Mouse (Mus musculus): ENCODE results near the gene Map2k1. TPM values are rescaled to one million over a fixed set of nuclear protein-coding genes. Genes with fewer than 3 reads are reported as not detected.

Gene Map2k1
- total RNA-seq, 1 experiment, result 73.0 TPM

DNA sequence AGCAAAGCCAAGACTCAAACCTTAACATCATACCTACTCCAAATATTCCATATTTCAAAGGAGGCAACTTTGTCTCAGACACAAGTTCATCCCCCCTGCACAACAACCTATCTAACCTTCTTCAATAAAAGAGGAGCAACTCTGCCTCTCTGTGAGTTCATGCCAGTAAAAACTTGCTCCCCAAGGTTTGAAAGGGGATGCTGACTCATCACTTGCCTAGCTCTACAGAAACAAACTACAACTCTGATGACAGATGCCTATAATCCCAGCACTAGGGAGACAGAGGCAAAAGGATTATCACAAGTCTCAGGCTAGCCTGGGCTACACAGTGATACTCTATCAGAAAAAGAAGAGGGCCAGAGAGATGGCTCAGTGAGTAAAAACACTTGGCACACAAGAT, 35.5 kb downstream of the Map2k1 start:
- in situ Hi-C loops (cut with MboI; ENCODE audit: low sequenced_read_pairs in 2 of 2, unreplicated experiment in 2 of 2), result no loop called here
- H3K27ac ChIP-seq (ENCODE audit: insufficient read depth, low read depth, low read length, poor library complexity, severe bottlenecking), result no peak overlapping the region
- no peak overlapping the region for H3K9ac ChIP-seq (ENCODE audit: insufficient read depth, low read depth, low read length, poor library complexity, severe bottlenecking)
- DNase-seq (ENCODE audit: low read depth, low spot score), result no peak
- peaks cover 11 to 20% of the 10 kb centered on the region in 2 experiments for H3K4me1 ChIP-seq (ENCODE audit: control insufficient read depth in 2 of 2, insufficient read depth in 2 of 2, low read length in 2 of 2, poor library complexity in 1 of 2)
- TF ChIP-seq MAFK (IDR thresholded peaks at IDR 0.05; ENCODE audit: insufficient read depth, low read depth, low read length) (peak; percentile 68), HCFC1 (IDR thresholded peaks at IDR 0.05; ENCODE audit: borderline replicate concordance, insufficient read depth, low read length) (no peak)
- H3K36me3 ChIP-seq (ENCODE audit: control insufficient read depth, insufficient read depth, low read length, poor library complexity, severe bottlenecking), result peaks cover 3% of the 10 kb centered on the region; the same call in 1 of the 2 replicates
- no peak overlapping the region for H3K4me3 ChIP-seq (ENCODE audit: insufficient read depth in 1 of 2, low read depth in 1 of 2, low read length in 2 of 2, poor library complexity in 1 of 2, severe bottlenecking in 1 of 2)
- no peaks in the 10 kb centered on the region for H3K9me3 ChIP-seq (ENCODE audit: control insufficient read depth, insufficient read depth, low read depth, low read length)

DNA sequence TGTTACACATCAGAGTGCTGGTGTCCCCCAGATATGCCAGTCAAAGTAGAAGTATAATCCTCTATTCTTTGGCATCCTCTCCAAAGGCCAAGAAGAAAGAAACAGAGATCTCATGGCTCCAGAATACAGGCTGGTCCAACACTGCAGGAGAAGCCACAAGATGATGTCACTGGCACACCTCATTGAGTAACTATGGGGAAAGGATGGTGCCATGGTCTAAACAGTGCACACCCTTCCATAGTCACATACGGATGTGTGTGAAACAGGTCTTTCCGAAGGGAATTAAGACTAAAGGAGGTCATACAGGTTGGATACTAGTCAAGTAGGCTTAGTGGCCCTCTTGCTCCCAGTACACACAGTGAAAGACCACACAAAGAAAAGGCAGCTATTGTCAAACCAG, 36.8 kb downstream of the Map2k1 start:
- no peak for DNase-seq (ENCODE audit: low read depth, low spot score)
- no peaks in the 10 kb centered on the region for H3K9me3 ChIP-seq (ENCODE audit: control insufficient read depth, insufficient read depth, low read depth, low read length)
- TF ChIP-seq ZNF384 (IDR thresholded peaks at IDR 0.05; ENCODE audit: low read depth, low read length) (no peak), CHD2 (IDR thresholded peaks at IDR 0.05; ENCODE audit: low read depth, low read length) (no peak), HCFC1 (IDR thresholded peaks at IDR 0.05; ENCODE audit: borderline replicate concordance, insufficient read depth, low read length) (no peak), ZC3H11A (IDR thresholded peaks at IDR 0.05; ENCODE audit: borderline replicate concordance, low read depth, low read length) (no peak), MAFK (IDR thresholded peaks at IDR 0.05; ENCODE audit: insufficient read depth, low read depth, low read length) (no peak)
- H3K4me3 ChIP-seq (ENCODE audit: insufficient read depth in 1 of 2, low read depth in 1 of 2, low read length in 2 of 2, poor library complexity in 1 of 2, severe bottlenecking in 1 of 2), result no peak overlapping the region
- H3K27ac ChIP-seq (ENCODE audit: insufficient read depth, low read depth, low read length, poor library complexity, severe bottlenecking), result no peak overlapping the region
- no peak overlapping the region for H3K9ac ChIP-seq (ENCODE audit: insufficient read depth, low read depth, low read length, poor library complexity, severe bottlenecking)
- H3K4me1 ChIP-seq (ENCODE audit: control insufficient read depth in 2 of 2, insufficient read depth in 2 of 2, low read length in 2 of 2, poor library complexity in 1 of 2), result peaks cover 8 to 14% of the 10 kb centered on the region in 2 experiments
- in situ Hi-C loops (cut with MboI; ENCODE audit: low sequenced_read_pairs in 2 of 2, unreplicated experiment in 2 of 2), result no loop called here
- peaks cover 7% of the 10 kb centered on the region; the same call in 1 of the 2 replicates for H3K36me3 ChIP-seq (ENCODE audit: control insufficient read depth, insufficient read depth, low read length, poor library complexity, severe bottlenecking)

DNA sequence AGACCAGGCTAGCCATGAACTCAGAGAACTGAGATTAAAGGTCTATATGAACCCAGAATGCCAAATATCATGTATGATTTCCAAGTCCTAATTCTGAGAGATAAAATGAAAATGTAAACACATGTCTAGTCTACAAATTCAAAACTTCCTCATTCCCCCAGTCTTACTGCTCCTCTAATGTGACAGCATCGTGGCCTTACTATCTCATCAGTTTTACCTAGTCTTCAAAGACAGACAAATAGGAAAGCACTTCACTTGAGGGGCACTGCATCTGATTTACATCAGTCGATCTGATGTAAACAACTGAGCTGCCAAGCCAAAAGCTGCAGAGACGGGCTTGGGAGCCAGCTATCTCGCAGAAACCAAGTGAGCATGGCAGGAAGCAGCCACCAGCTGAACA, 37.3 kb downstream of the Map2k1 start:
- TF ChIP-seq MAFK (IDR thresholded peaks at IDR 0.05; ENCODE audit: insufficient read depth, low read depth, low read length) (no peak), HCFC1 (IDR thresholded peaks at IDR 0.05; ENCODE audit: borderline replicate concordance, insufficient read depth, low read length) (no peak), ZC3H11A (IDR thresholded peaks at IDR 0.05; ENCODE audit: borderline replicate concordance, low read depth, low read length) (no peak), ZNF384 (IDR thresholded peaks at IDR 0.05; ENCODE audit: low read depth, low read length) (no peak), CHD2 (IDR thresholded peaks at IDR 0.05; ENCODE audit: low read depth, low read length) (no peak)
- Histone ChIP-seq H3K4me1 (ENCODE audit: control insufficient read depth in 2 of 2, insufficient read depth in 2 of 2, low read length in 2 of 2, poor library complexity in 1 of 2) (peaks cover 7 to 11% of the 10 kb centered on the region in 2 experiments), H3K4me3 (ENCODE audit: insufficient read depth in 1 of 2, low read depth in 1 of 2, low read length in 2 of 2, poor library complexity in 1 of 2, severe bottlenecking in 1 of 2) (no peak overlapping the region), H3K9ac (ENCODE audit: insufficient read depth, low read depth, low read length, poor library complexity, severe bottlenecking) (no peak overlapping the region), H3K27ac (ENCODE audit: insufficient read depth, low read depth, low read length, poor library complexity, severe bottlenecking) (no peak overlapping the region), H3K36me3 (ENCODE audit: control insufficient read depth, insufficient read depth, low read length, poor library complexity, severe bottlenecking) (peaks cover 7% of the 10 kb centered on the region; the same call in 1 of the 2 replicates), H3K9me3 (ENCODE audit: control insufficient read depth, insufficient read depth, low read depth, low read length) (no peaks in the 10 kb centered on the region)
- DNase-seq (ENCODE audit: low read depth, low spot score), result no peak
- in situ Hi-C loops (cut with MboI; ENCODE audit: low sequenced_read_pairs in 2 of 2, unreplicated experiment in 2 of 2), result no loop called here

DNA sequence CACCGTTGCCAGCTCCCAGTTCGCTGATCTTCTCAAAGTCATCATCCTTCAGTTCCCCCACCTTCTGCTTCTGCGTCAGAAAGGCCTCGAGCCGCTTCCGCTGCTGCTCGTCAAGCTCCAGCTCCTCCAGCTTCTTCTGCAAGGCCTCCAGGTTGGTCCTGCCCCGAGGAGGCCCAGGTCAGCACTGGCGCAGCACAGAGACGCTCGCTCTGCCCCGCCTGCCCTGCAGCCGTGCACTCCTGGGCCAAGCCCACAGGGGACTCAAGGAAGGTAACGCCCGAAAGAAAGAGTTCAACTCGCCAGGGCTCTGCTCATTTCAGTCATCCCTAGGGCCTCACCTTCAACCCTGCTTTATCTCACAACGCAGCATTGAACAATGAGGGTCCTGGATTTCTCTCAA, 39.0 kb downstream of the Map2k1 start:
- no peak overlapping the region for H3K27ac ChIP-seq (ENCODE audit: insufficient read depth, low read depth, low read length, poor library complexity, severe bottlenecking)
- in situ Hi-C loops (cut with MboI; ENCODE audit: low sequenced_read_pairs in 2 of 2, unreplicated experiment in 2 of 2), result no loop called here
- no peak for DNase-seq (ENCODE audit: low read depth, low spot score)
- peaks cover 0 to 9% of the 10 kb centered on the region in 2 experiments; a peak in 2 of 4 replicates for H3K4me1 ChIP-seq (ENCODE audit: control insufficient read depth in 2 of 2, insufficient read depth in 2 of 2, low read length in 2 of 2, poor library complexity in 1 of 2)
- H3K9me3 ChIP-seq (ENCODE audit: control insufficient read depth, insufficient read depth, low read depth, low read length), result no peaks in the 10 kb centered on the region
- H3K36me3 ChIP-seq (ENCODE audit: control insufficient read depth, insufficient read depth, low read length, poor library complexity, severe bottlenecking), result peaks cover 14% of the 10 kb centered on the region; the same call in 1 of the 2 replicates
- H3K9ac ChIP-seq (ENCODE audit: insufficient read depth, low read depth, low read length, poor library complexity, severe bottlenecking), result no peak overlapping the region
- H3K4me3 ChIP-seq (ENCODE audit: insufficient read depth in 1 of 2, low read depth in 1 of 2, low read length in 2 of 2, poor library complexity in 1 of 2, severe bottlenecking in 1 of 2), result no peak overlapping the region
- TF ChIP-seq ZNF384 (IDR thresholded peaks at IDR 0.05; ENCODE audit: low read depth, low read length) (no peak), CHD2 (IDR thresholded peaks at IDR 0.05; ENCODE audit: low read depth, low read length) (no peak), HCFC1 (IDR thresholded peaks at IDR 0.05; ENCODE audit: borderline replicate concordance, insufficient read depth, low read length) (no peak), ZC3H11A (IDR thresholded peaks at IDR 0.05; ENCODE audit: borderline replicate concordance, low read depth, low read length) (no peak), MAFK (IDR thresholded peaks at IDR 0.05; ENCODE audit: insufficient read depth, low read depth, low read length) (no peak)

DNA sequence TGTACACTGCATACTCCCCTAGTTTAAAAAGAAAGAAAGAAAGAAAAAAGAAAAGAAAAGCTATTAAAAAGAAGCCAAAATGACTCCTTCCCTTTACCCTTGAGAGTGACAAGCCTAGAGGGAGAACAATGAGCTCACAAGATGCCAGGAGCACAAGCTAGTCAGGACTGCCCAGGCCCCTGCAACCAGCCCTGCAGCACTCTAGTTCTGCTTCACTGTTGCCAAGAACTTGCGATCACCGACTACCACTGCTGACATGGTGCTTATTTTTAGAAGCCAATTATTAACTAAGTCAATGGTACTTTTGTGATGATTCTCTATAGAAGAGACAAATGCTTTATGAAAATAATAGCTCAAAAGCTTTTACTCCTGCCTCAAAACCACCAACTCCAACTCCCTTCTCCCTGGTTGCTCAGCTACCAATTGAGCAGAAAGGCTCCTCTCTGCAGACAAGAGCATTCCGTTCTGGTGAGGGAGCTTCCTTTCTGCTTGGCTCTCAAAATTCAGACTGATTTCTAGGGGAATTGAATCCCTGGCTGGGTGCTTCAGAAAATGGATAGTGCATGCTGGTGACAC, 45.8 kb downstream of the Map2k1 start:
- TF ChIP-seq ZC3H11A (IDR thresholded peaks at IDR 0.05; ENCODE audit: borderline replicate concordance, low read depth, low read length) (no peak), HCFC1 (IDR thresholded peaks at IDR 0.05; ENCODE audit: borderline replicate concordance, insufficient read depth, low read length) (no peak), ZNF384 (IDR thresholded peaks at IDR 0.05; ENCODE audit: low read depth, low read length) (no peak), CHD2 (IDR thresholded peaks at IDR 0.05; ENCODE audit: low read depth, low read length) (no peak), MAFK (IDR thresholded peaks at IDR 0.05; ENCODE audit: insufficient read depth, low read depth, low read length) (no peak)
- Histone ChIP-seq H3K36me3 (ENCODE audit: control insufficient read depth, insufficient read depth, low read length, poor library complexity, severe bottlenecking) (peaks cover 16% of the 10 kb centered on the region; the same call in 1 of the 2 replicates), H3K9me3 (ENCODE audit: control insufficient read depth, insufficient read depth, low read depth, low read length) (no peaks in the 10 kb centered on the region), H3K4me3 (ENCODE audit: insufficient read depth in 1 of 2, low read depth in 1 of 2, low read length in 2 of 2, poor library complexity in 1 of 2, severe bottlenecking in 1 of 2) (no peak overlapping the region), H3K4me1 (ENCODE audit: control insufficient read depth in 2 of 2, insufficient read depth in 2 of 2, low read length in 2 of 2, poor library complexity in 1 of 2) (no peaks in the 10 kb centered on the region), H3K27ac (ENCODE audit: insufficient read depth, low read depth, low read length, poor library complexity, severe bottlenecking) (no peak overlapping the region), H3K9ac (ENCODE audit: insufficient read depth, low read depth, low read length, poor library complexity, severe bottlenecking) (no peak overlapping the region)
- in situ Hi-C loops (cut with MboI; ENCODE audit: low sequenced_read_pairs in 2 of 2, unreplicated experiment in 2 of 2), result no loop called here
- DNase-seq (ENCODE audit: low read depth, low spot score), result no peak

Measured in ES-E14 (cell line).